Mouse (Mus musculus) megakaryocyte, embryonic 14.5 days (primary cell): Measurements from ENCODE around the gene Dnm3. TPM values are rescaled to one million over a fixed set of nuclear protein-coding genes. Genes with fewer than 3 reads are reported as not detected.

Experiments
- H3K27me3 ChIP-seq: replicated peaks from 2 replicates; pipeline ENCODE3; 2012; ENCODE audit warnings: inconsistent platforms
- H3K36me3 ChIP-seq: replicated peaks from 2 replicates; pipeline ENCODE3; 2012; ENCODE audit warnings: low read length, inconsistent platforms, mixed read lengths
- H3K4me1 ChIP-seq: 2 replicates; pipeline ENCODE4 v1.6.1; 2012; ENCODE audit warnings: inconsistent platforms
- H3K4me3 ChIP-seq: replicated peaks from 2 replicates; pipeline ENCODE3; 2012; ENCODE audit warnings: moderate library complexity, mild to moderate bottlenecking, inconsistent platforms
- H3K9me3 ChIP-seq: 2 replicates; pipeline ENCODE4 v1.6.1; 2012; ENCODE audit warnings: inconsistent platforms
- FLI1 ChIP-seq: IDR thresholded peaks from 2 replicates; pipeline ENCODE4 v1.6.1; 2012; ENCODE audit warnings: low read length, inconsistent platforms, mixed read lengths
- GATA1 ChIP-seq: IDR thresholded peaks from 3 replicates; pipeline ENCODE4 v1.6.1; 2012; ENCODE audit warnings: mixed read lengths, low read length, inconsistent platforms, borderline replicate concordance
- polyA plus RNA-seq: library from polyadenylated mRNA; stranded (reverse); fragments of >175 nt; gene quantifications from 2 replicates; pipeline ENCODE4 v1.2.3, GENCODE M21; 2012; ENCODE audit warnings: low replicate concordance; ENCODE audit not compliant: insufficient read depth

Dnm3 gene
- polyA plus RNA-seq, 1 experiment = 0.07 TPM

DNA sequence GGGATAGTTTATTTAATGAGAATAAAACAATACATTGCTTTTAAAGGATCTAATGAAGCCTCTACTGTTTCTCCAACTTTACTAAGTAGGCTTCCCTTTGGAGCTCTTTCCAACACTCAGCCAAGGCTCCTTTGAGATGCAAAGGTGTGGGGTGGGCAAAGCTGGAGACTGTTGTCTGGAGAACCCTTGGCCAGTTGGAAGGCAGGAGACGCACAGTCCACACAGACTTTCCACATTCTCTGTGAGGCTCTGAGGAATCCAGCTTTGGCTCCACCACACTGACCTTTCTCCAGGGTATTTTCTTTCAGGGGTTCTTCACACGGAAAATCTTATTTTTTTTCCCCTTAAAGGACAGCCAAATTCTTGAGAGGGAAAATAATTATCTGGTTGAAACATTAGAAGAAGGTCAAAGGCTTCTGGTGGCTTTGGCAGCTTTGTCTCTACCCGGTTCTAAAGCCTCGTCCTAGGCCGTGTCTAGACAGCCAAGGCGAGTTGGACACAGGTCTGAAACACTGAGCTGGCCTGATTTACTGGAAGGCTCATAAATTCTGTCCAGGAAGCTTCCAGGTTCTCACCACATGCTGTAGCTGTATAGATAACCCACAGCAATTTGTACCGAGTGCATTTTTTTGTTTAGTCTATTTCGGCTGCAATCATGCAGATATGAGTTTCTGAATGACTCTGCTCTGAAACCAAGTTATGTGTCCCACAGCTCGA, 383.9 kb downstream of the Dnm3 start:
- Histone ChIP-seq H3K4me3 (no peak overlapping the region), H3K4me1 (peaks cover 4% of the 10 kb centered on the region), H3K9me3 (peaks cover 3% of the 10 kb centered on the region; the same call in 1 of the 2 replicates), H3K36me3 (no peaks in the 10 kb centered on the region), H3K27me3 (no peaks in the 10 kb centered on the region)
- no peak for TF ChIP-seq GATA1

DNA sequence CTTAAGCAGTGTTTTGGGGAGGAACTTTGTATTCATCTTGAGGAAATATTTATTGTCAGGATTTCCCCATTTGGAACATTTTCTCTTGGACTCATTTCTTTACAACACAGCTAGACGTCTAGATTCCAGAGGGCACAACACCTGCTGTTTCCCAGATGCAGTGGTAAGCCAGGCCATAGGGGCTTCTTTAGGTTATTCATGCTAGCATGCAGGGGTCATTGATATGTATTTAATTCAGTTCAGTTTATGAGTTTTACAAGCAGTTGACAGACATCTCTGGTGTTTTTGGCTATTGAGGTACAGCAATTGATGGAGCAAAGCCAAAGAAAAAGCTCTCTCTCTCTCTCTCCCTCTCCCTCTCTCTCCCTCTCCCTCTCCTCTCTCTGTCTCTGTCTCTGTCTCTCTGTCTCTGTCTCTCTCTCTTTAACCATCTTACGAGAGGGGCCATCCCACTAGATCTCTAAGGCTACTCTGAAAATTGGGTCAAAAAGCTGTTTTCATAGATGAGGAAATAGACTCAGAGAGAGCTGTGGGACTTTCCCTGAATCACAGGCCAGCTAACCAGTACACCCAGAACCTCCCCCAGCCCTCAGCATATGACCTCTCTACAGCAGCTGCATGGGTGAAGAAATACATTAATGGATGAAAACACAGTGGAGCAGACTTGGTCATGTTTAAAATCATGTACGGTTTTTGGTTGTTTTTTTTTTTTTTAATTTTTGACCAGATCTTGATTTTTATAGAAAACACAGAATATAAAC, 384.8 kb downstream of the Dnm3 start:
- H3K27me3 ChIP-seq = peaks cover 2% of the 10 kb centered on the region
- no peak overlapping the region for H3K4me3 ChIP-seq
- H3K4me1 ChIP-seq = no peaks in the 10 kb centered on the region
- TF ChIP-seq FLI1 (no peak), GATA1 (no peak)
- no peaks in the 10 kb centered on the region for H3K36me3 ChIP-seq
- H3K9me3 ChIP-seq = peaks cover 3% of the 10 kb centered on the region; the same call in 1 of the 2 replicates

DNA sequence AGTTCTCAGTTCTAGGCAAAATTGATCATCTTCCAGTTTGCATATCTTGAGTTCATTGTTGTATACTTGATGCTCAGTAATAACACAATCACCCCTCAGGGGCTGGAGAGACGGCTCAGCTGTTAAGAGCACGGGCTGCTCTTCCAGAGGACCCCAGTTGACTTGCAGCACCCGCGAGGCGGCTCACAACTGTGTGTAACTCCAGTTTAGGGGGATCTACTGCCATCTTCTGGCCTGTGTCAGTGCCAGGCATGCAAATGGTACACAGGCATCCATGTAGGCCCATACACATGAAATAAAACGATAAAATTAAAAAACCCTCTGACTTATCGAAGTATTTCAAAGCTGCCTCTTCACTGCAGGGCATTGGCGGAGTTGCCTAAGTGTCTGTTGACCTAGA, 385.4 kb downstream of the Dnm3 start:
- TF ChIP-seq GATA1 (no peak), FLI1 (no peak)
- peaks cover 3% of the 10 kb centered on the region; the same call in 1 of the 2 replicates for H3K9me3 ChIP-seq
- H3K4me1 ChIP-seq = no peaks in the 10 kb centered on the region
- H3K4me3 ChIP-seq = no peak overlapping the region
- no peaks in the 10 kb centered on the region for H3K36me3 ChIP-seq
- H3K27me3 ChIP-seq = peaks cover 2% of the 10 kb centered on the region

DNA sequence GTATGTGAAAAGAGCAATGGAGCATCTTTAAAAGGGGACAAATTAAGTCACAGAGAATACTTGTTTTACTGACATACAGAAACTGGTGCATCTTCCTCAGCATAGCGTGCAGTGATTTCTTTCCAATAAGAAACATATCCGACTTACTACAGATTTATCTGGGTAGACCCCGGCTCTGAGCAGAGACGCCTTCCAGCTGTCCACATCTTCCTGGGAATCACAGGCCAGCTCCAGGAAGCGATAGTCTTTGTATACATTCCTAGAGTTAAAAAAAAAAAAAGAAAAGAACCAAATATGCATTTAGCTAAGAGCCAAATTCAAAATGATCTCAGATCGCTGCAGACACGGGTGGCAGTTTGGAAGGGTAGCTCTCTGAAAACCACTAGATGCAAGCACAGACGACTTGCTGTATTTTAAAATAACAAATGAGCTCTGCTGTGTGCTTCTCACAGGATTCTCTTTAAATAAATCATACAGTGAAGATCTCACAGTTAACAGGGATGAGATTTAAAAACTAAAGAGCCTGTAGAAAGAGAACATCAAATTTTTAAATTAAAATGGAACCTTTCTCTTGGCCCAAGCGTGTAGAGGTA, 393.9 kb downstream of the Dnm3 start:
- Histone ChIP-seq H3K36me3 (no peaks in the 10 kb centered on the region), H3K4me3 (no peak overlapping the region)

DNA sequence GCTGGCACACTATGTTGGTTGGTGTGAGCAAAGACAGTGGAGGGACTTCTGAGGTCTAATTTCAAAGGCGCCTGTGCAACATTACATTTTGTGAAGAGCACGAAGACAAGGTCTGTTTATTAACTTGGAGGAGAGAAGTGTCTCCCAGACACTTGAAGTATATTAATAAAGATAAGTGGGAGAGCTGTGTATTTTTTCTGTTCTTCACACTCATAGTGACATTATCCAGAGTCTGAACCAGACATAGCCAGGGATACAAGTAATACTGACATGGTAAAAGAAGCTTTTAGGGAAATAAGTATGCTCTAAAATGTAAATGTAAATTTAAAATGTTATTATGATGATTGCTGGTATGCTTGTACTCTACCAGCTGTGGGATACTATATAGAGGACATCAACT, 394.5 kb downstream of the Dnm3 start:
- Histone ChIP-seq H3K4me1 (no peaks in the 10 kb centered on the region), H3K27me3 (peaks cover 5% of the 10 kb centered on the region), H3K9me3 (no peaks in the 10 kb centered on the region), H3K4me3 (no peak overlapping the region), H3K36me3 (no peaks in the 10 kb centered on the region)
- TF ChIP-seq FLI1 (no peak), GATA1 (no peak)

More for the DNA sequence above, 393.9 kb downstream of the Dnm3 start:
- Histone ChIP-seq H3K9me3 (no peaks in the 10 kb centered on the region), H3K27me3 (peaks cover 7% of the 10 kb centered on the region), H3K4me1 (no peaks in the 10 kb centered on the region)
- TF ChIP-seq FLI1 (no peak), GATA1 (no peak)

DNA sequence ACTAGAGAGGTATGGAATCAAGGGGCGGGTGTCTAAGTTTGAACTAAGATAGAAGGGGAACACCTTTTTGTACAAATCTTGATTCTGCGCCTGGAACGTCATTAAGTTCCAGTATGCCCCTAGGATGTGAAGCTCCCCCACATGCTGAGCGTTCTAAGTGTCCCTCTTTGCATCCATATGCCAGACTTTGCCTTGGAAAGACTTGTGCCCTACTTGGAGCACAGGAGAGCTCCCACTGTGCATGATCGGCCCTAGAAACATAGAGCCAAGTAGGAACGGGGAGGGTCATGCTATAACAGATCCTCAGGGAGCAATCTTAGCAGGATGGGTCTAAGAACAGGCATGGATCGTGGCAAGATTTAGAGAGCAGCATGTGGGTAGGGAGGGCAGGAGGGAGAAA, 395.1 kb downstream of the Dnm3 start:
- Histone ChIP-seq H3K36me3 (no peaks in the 10 kb centered on the region), H3K4me3 (no peak overlapping the region), H3K4me1 (no peaks in the 10 kb centered on the region), H3K27me3 (peaks cover 5% of the 10 kb centered on the region), H3K9me3 (no peaks in the 10 kb centered on the region)
- TF ChIP-seq GATA1 (no peak), FLI1 (no peak)

DNA sequence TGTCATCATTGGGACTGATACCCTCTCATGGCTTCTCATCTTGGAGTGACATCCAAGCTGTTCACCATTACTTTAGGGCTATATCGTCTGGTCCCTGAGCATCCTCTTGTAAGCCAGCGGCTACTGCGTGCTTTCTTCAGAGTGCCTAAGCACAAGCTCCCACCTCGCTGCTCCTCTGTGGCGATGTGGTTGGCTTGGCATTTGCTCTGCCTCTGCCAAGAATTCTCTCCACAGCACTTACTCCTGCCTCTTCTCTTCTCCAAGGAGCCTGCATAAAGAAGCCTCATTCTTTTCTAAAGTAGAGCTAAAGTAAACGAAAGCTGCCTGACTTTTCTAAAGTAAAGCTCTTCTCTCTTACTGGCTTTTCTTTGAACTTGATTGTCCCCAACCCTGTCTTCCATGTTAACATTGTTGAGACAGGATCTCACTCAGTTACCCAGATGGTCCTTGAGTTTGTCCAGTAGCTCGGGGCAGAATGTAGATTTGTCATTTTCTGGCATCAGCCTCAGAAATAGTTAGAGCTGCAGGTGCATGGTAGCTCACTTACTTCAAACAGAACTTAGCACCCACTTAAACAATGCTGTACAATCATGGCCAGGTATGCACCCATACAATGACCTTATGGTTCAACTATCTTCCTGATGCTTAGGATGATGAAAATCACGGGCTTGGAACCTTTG, 396.0 kb downstream of the Dnm3 start:
- Histone ChIP-seq H3K9me3 (no peaks in the 10 kb centered on the region), H3K27me3 (peaks cover 5% of the 10 kb centered on the region), H3K36me3 (no peaks in the 10 kb centered on the region), H3K4me3 (no peak overlapping the region), H3K4me1 (no peaks in the 10 kb centered on the region)
- no peak for TF ChIP-seq GATA1
- no peak for TF ChIP-seq FLI1

DNA sequence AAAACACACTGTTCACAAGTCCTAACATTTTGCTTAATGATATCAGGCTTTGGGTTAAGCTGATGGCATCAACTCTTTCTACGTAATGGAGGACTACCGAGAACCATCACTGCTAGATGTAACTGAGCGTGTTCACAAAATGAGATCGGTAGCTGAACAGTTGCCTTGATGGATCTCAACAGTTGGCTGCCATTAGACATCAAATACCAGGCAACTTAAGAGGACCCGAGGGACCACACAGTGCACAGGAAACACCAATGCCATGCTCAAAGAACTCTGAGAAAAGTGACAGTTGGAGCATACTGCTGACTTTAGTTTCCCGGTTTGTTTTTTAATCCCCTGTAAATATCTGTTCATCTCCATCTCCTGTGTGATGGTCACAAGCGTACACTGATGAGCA, 397.8 kb downstream of the Dnm3 start:
- H3K36me3 ChIP-seq = no peaks in the 10 kb centered on the region
- TF ChIP-seq FLI1 (no peak), GATA1 (no peak)
- peaks cover 5% of the 10 kb centered on the region for H3K27me3 ChIP-seq
- H3K4me1 ChIP-seq = no peaks in the 10 kb centered on the region
- no peaks in the 10 kb centered on the region for H3K9me3 ChIP-seq
- no peak overlapping the region for H3K4me3 ChIP-seq

DNA sequence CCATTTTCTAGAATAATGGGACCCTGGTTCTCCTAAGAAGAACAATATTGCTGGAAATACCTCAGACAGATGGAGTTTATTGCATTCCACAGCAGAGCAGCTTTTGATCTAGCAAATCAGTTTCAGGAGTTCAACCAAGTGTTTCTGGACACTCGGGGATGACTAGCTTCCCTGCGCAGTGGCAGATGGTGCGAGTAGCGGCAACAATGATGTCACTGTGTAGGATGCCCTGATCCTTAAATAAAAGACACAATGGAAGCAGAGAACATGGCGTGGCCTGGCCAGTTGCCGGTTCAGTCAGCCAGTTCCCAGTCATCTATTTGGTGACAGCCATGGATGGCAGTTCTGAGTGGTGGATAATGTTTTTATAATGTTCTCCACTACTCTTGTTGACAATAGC, 400.4 kb downstream of the Dnm3 start:
- TF ChIP-seq GATA1 (no peak), FLI1 (no peak)
- Histone ChIP-seq H3K4me1 (no peaks in the 10 kb centered on the region), H3K9me3 (no peaks in the 10 kb centered on the region), H3K27me3 (peaks cover 2% of the 10 kb centered on the region), H3K4me3 (no peak overlapping the region), H3K36me3 (no peaks in the 10 kb centered on the region)
